Mouse (Mus musculus) embryonic facial prominence, embryonic 14.5 days (tissue): ENCODE measurements around the gene Slc22a18. TPM values are rescaled to one million over a fixed set of nuclear protein-coding genes. Genes with fewer than 3 reads are reported as not detected.
A peak's percentile ranks its signal among the peaks of the same experiment; 100 is the strongest.

Source experiments
- ATAC-seq: fragments of 200-750 bp; cut with Nextera tagmentation; 2 replicates; pipeline ENCODE4 v1.8.0; 2017; ENCODE audit warnings: low read depth, moderate number of reproducible peaks, moderate TSS enrichment
- DNase-seq: peaks from one replicate; pipeline ENCODE4 v3.0.0-alpha.2; 2015; ENCODE audit warnings: low spot score
- H3K27ac ChIP-seq: fragments of 300-500 bp; sonication (generic); replicated peaks from 2 replicates; pipeline ENCODE4 v1.5.1; 2014; ENCODE audit warnings: low read depth, mild to moderate bottlenecking, low read length, moderate library complexity
- H3K27me3 ChIP-seq: fragments of 300-500 bp; sonication (generic); replicated peaks from 2 replicates; pipeline ENCODE4 v1.6.1; 2014; ENCODE audit warnings: low read length; ENCODE audit not compliant: control insufficient read depth, insufficient read depth
- H3K36me3 ChIP-seq: fragments of 300-500 bp; sonication (generic); 2 replicates; pipeline ENCODE4 v1.6.1; 2014; ENCODE audit warnings: low read length, mixed read lengths; ENCODE audit not compliant: control insufficient read depth, insufficient read depth
- H3K4me1 ChIP-seq: fragments of 300-500 bp; sonication (generic); 2 replicates; pipeline ENCODE4 v1.6.1; 2014; ENCODE audit warnings: antibody characterized with exemption, low read length; ENCODE audit not compliant: control insufficient read depth, insufficient read depth
- H3K4me2 ChIP-seq: fragments of 300-500 bp; sonication (generic); 2 replicates; pipeline ENCODE4 v1.6.1; 2014; ENCODE audit warnings: low read depth, mild to moderate bottlenecking, low read length, moderate library complexity, mixed read lengths
- H3K4me3 ChIP-seq: fragments of 300-500 bp; sonication (generic); 2 replicates; pipeline ENCODE4 v1.5.1; 2014; ENCODE audit warnings: low read depth, mild to moderate bottlenecking, low read length
- H3K9ac ChIP-seq: fragments of 300-500 bp; sonication (generic); 2 replicates; pipeline ENCODE4 v1.6.1; 2014; ENCODE audit warnings: low read depth, mild to moderate bottlenecking, low read length, moderate library complexity, mixed read lengths
- H3K9me3 ChIP-seq: fragments of 300-500 bp; sonication (generic); 2 replicates; pipeline ENCODE4 v1.6.1; 2016; ENCODE audit warnings: low read length; ENCODE audit not compliant: control insufficient read depth
- WGBS: fragments of 180-500 bp; shearing (Covaris S2); extraction: QIAGEN DNeasy Blood & Tissue Kit; methylation state at CpG from one replicate; pipeline ENCODE4 v1.1.7; 2014; 5-methylcytosine and 5-hydroxymethylcytosine counted together
- polyA plus RNA-seq: library from polyadenylated mRNA; unstranded; fragments of >200 nt; fragmentation: Nextera tagmentation; extraction: Ambion mirVana; gene quantifications from 2 replicates; pipeline ENCODE4 v1.2.1, GENCODE M21; 2014

The Slc22a18 gene
- polyA plus RNA-seq, 1 experiment from 2014 or later = 2.8 TPM

- no peaks in the 10 kb centered on the region for H3K27me3 ChIP-seq
- 95% methylated on average over 2 of the region's 2 CpGs for WGBS
Measured at GRCm38 (mm10) chr7:143544368-143544767, 70.8 kb downstream of the Slc22a18 start.

GRCm38 (mm10) chr7:143546554-143546953 is 73.0 kb downstream of the Slc22a18 start:
- Histone ChIP-seq H3K9me3 (no peaks in the 10 kb centered on the region), H3K4me1 (peaks cover 17% of the 10 kb centered on the region), H3K27me3 (no peaks in the 10 kb centered on the region), H3K9ac (0 out of 2 replicates have a peak overlapping the region, but pooled peaks have one; percentile 6), H3K36me3 (peaks cover 7% of the 10 kb centered on the region; the same call in 1 of the 2 replicates), H3K27ac (no peak overlapping the region), H3K4me3 (no peak overlapping the region), H3K4me2 (no peak overlapping the region)
- 57% methylated on average over 2 of the region's 2 CpGs for WGBS
- no peak for ATAC-seq
- DNase-seq = no peak

More at GRCm38 (mm10) chr7:143544368-143544767, 70.8 kb downstream of the Slc22a18 start:
- H3K4me3 ChIP-seq = no peak overlapping the region
- H3K4me2 ChIP-seq = no peak overlapping the region
- H3K36me3 ChIP-seq = peaks cover 14% of the 10 kb centered on the region; the same call in 1 of the 2 replicates
- H3K4me1 ChIP-seq = peaks cover 17% of the 10 kb centered on the region
- DNase-seq (no peak), ATAC-seq (no peak)
- no peak overlapping the region for H3K27ac ChIP-seq
- no peaks in the 10 kb centered on the region for H3K9me3 ChIP-seq
- H3K9ac ChIP-seq = no peak overlapping the region

DNA sequence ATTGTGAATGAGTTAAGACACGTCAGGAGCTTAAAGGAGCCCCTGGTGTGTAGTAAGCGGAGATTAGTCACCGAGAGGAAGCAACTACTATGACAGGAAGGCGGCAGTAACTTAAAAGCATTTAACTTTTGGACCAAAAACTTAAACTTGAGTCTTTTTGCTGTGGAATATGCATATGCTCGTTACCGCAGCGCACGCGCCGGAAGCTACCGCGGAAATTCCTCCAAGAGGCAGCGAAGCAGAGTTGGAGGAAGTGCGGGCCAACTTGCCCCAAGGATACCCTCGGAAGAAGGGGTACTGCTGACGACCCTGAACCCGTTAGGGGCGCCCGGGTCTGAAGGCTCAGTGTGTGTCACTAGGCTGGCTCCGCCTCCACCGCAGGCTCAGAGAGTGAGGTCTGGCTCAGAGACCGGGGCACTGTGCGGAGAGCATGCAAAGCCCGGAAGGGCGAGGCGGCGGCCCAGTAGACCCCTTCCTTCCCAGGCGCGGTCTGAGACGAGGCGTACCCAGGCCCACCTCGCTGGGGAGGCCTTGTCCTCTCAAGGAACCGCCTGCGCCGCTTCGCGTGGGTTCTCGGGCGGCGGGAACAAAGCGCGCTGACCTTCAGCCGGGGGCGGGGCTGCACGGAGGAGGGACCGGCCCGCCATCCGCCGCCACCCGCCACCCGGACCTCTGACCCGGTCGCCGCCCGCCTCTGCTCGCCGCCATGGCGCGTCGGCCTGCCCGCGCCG is 74.9 kb downstream of the Slc22a18 start:
- DNase-seq = peak; percentile 63
- peak overlapping the region; percentile 93 for H3K27ac ChIP-seq
- H3K4me1 ChIP-seq = peaks cover 17% of the 10 kb centered on the region
- H3K4me3 ChIP-seq = peak overlapping the region; percentile 80
- H3K9ac ChIP-seq = peak overlapping the region; percentile 95
- H3K4me2 ChIP-seq = peak overlapping the region; percentile 90
- peaks cover 7% of the 10 kb centered on the region; the same call in 1 of the 2 replicates for H3K36me3 ChIP-seq
- H3K27me3 ChIP-seq = no peaks in the 10 kb centered on the region
- WGBS = under 1% methylated on average over 27 of the region's 63 CpGs
- ATAC-seq = peak; percentile 70
- no peaks in the 10 kb centered on the region for H3K9me3 ChIP-seq

Other genes starting within 250 kb of the Slc22a18 start
- gene Cdkn1c, start 12.7 kb upstream of the Slc22a18 start, polyA plus RNA-seq = 2,410 and 2,543 TPM in 2 replicates
- gene Phlda2, start 29.4 kb downstream of the Slc22a18 start, polyA plus RNA-seq = 6.3 and 8.0 TPM in 2 replicates
- 107 and 113 TPM in 2 replicates for gene Nap1l4, start 75.4 kb downstream of the Slc22a18 start, polyA plus RNA-seq
- gene Cars, start 126.4 kb downstream of the Slc22a18 start, polyA plus RNA-seq = 49.2 and 52.2 TPM in 2 replicates
- 0.53 and 0.63 TPM in 2 replicates for gene Tnfrsf26, start 155.0 kb downstream of the Slc22a18 start, polyA plus RNA-seq
- 9.1 and 11.0 TPM in 2 replicates for gene Tnfrsf22, start 175.9 kb downstream of the Slc22a18 start, polyA plus RNA-seq
- 5.3 and 7.0 TPM in 2 replicates for gene Tnfrsf23, start 212.1 kb downstream of the Slc22a18 start, polyA plus RNA-seq